Mouse (Mus musculus) E14TG2a.4 (cell line): ENCODE measurements around the gene Pla2g1b.

Source experiments
- CTCF ChIP-seq: conservative IDR thresholded peaks from 2 replicates; pipeline ENCODE4 v1.5.1; 2014; ENCODE audit warnings: low read length
- POU5F1 ChIP-seq: IDR thresholded peaks from 2 replicates; pipeline ENCODE4 v1.6.1; 2014; ENCODE audit warnings: low read length, borderline replicate concordance

- TF ChIP-seq CTCF (no peak), POU5F1 (no peak)
Measured at GRCm38 (mm10) chr5:115431898-115432259, 34.2 kb upstream of the Pla2g1b start.
